Mouse (Mus musculus) spleen, adult 2 months (tissue): Measurements from ENCODE around the gene Tnik.

Source experiments
- CTCF ChIP-seq: fragments of 200-500 bp; IDR thresholded peaks from 2 replicates; pipeline ENCODE4 v1.5.1; 2011; ENCODE audit warnings: mild to moderate bottlenecking, inconsistent platforms; ENCODE audit not compliant: insufficient read depth, insufficient read length, insufficient replicate concordance; ENCODE audit errors: extremely low read depth
- POLR2A ChIP-seq: fragments of 200-500 bp; IDR thresholded peaks from 2 replicates; pipeline ENCODE4 v1.6.1; 2011; ENCODE audit warnings: low read depth, low read length, inconsistent platforms

DNA sequence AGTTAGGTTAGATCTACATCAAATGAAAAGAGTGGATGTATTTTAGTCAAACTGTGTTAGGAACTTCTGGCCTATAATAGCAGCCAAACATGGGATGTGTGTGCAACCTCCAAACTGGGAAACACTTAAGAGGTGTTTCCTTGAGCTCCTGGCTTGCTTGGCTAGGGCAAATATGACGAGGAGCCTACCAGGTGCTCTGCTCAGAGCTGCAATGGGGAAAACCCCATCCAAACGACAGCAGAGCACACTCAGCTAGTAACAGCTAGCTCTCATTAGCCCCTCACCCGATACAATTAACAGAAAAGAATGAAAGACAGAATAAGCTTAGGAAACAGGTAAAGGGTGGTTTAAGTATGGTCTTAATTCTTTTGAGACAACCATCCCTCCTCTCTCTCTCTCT lies 157.7 kb downstream of the Tnik start:
- TF ChIP-seq CTCF (no peak), POLR2A (no peak)
